Mouse (Mus musculus) heart, adult 10 weeks (tissue): Measurements from ENCODE around the gene Igf2. TPM values are rescaled to one million over a fixed set of nuclear protein-coding genes. Genes with fewer than 3 reads are reported as not detected.

Experiments used
- polyA plus RNA-seq: library from polyadenylated mRNA; stranded (reverse); fragments of 350-450 nt; fragmentation: Illumina TruSeq; extraction: RNeasy Lipid Tissue Mini Kit (QIAGEN cat#74804); gene quantifications from one replicate; pipeline ENCODE4 v1.2.3, GENCODE M21; 2014; ENCODE audit warnings: low read depth, low replicate concordance

Igf2 gene
- 53.6 TPM for polyA plus RNA-seq

GRCm38 (mm10) chr7:142666659-142667058 is at the start of gene Igf2:
Gene Igf2, minus strand, starts transcription at chr7:142666816.

GRCm38 (mm10) chr7:142669751-142670625 is 3.4 kb upstream of the Igf2 start, which contains the start of gene Gm49394:
Gene Gm49394, minus strand, starts transcription at chr7:142669942.

Other genes with a start within 250 kb of the Igf2 start
- gene Syt8, start 232.0 kb downstream of the Igf2 start, polyA plus RNA-seq: not detected
- 8.8 TPM for gene Tnni2, start 225.0 kb downstream of the Igf2 start, polyA plus RNA-seq
- gene Lsp1, start 206.0 kb downstream of the Igf2 start, polyA plus RNA-seq: 88.0 TPM
- gene Tnnt3, start 168.0 kb downstream of the Igf2 start, polyA plus RNA-seq: 0.97 TPM
- 94.6 TPM for gene Mrpl23, start 134.1 kb downstream of the Igf2 start, polyA plus RNA-seq
- gene Gm49394, start 3.1 kb upstream of the Igf2 start, polyA plus RNA-seq: not detected
- gene Ins2, start 76.6 kb upstream of the Igf2 start, polyA plus RNA-seq: not detected